Mouse (Mus musculus) ES-Bruce4 (cell line): ENCODE data around the gene Mknk1. TPM values are rescaled to one million over a fixed set of nuclear protein-coding genes. Genes with fewer than 3 reads are reported as not detected.

Experiments used
- H3K27ac ChIP-seq: 2 replicates; pipeline ENCODE4 v1.5.1; 2012; ENCODE audit warnings: low read length, inconsistent platforms; ENCODE audit not compliant: insufficient read depth
- H3K27me3 ChIP-seq: 2 replicates; pipeline ENCODE4 v1.6.1; 2012; ENCODE audit warnings: mild to moderate bottlenecking, low read length, inconsistent platforms; ENCODE audit not compliant: control insufficient read depth, poor library complexity, insufficient read depth, severe bottlenecking
- H3K36me3 ChIP-seq: 2 replicates; pipeline ENCODE4 v1.6.1; 2012; ENCODE audit warnings: inconsistent platforms, mild to moderate bottlenecking, low read length, moderate library complexity; ENCODE audit not compliant: control insufficient read depth, poor library complexity, insufficient read depth, severe bottlenecking
- H3K4me1 ChIP-seq: one replicate; pipeline ENCODE4 v1.8.1; 2011; ENCODE audit warnings: low read length; ENCODE audit not compliant: control insufficient read depth, insufficient read depth
- H3K4me3 ChIP-seq: 2 replicates; pipeline ENCODE4 v1.5.1; 2011; ENCODE audit warnings: low read depth, mild to moderate bottlenecking, low read length
- H3K9ac ChIP-seq: 2 replicates; pipeline ENCODE4 v1.6.1; 2012; ENCODE audit warnings: low read depth, mild to moderate bottlenecking, inconsistent platforms; ENCODE audit not compliant: poor library complexity, severe bottlenecking
- H3K9me3 ChIP-seq: replicated peaks from 2 replicates; pipeline ENCODE4 v1.6.1; 2012; ENCODE audit warnings: mild to moderate bottlenecking, low read length, inconsistent platforms; ENCODE audit not compliant: control insufficient read depth, poor library complexity, insufficient read depth, severe bottlenecking
- CTCF ChIP-seq: IDR thresholded peaks from one replicate; pipeline ENCODE4 v1.8.1; 2011; ENCODE audit warnings: low read depth, low read length
- EP300 ChIP-seq: IDR thresholded peaks from 2 replicates; pipeline ENCODE4 v1.6.1; 2011; ENCODE audit warnings: low read depth, low read length; ENCODE audit not compliant: insufficient read depth
- POLR2A ChIP-seq: IDR thresholded peaks from one replicate; pipeline ENCODE4 v1.8.1; 2011; ENCODE audit warnings: low read length; ENCODE audit not compliant: insufficient read depth
- polyA plus RNA-seq: library from polyadenylated mRNA; stranded (reverse); fragments of >200 nt; gene quantifications from 2 replicates; pipeline ENCODE4 v1.2.4, GENCODE M21; 2011; ENCODE audit warnings: low read depth; ENCODE audit not compliant: missing spikeins, insufficient read depth, insufficient read length

Mknk1 gene
- polyA plus RNA-seq, 1 experiment, result 22.8 TPM

- H3K9me3 ChIP-seq, result no peaks in the 10 kb centered on the region
- H3K27me3 ChIP-seq, result no peaks in the 10 kb centered on the region
- peaks cover 4% of the 10 kb centered on the region for H3K4me1 ChIP-seq
- 0 out of 2 replicates have a peak overlapping the region, but pooled peaks have one; percentile 78 for H3K9ac ChIP-seq
- no peak overlapping the region for H3K27ac ChIP-seq
- TF ChIP-seq POLR2A, result no peak
- TF ChIP-seq CTCF, result no peak
- TF ChIP-seq EP300, result no peak
- H3K4me3 ChIP-seq, result no peak overlapping the region
- no peaks in the 10 kb centered on the region for H3K36me3 ChIP-seq
Observed at GRCm38 (mm10) chr4:115827066-115827465, 11.9 kb upstream of the Mknk1 start.

GRCm38 (mm10) chr4:115827535-115827887 is 11.5 kb upstream of the Mknk1 start:
- Histone ChIP-seq H3K4me1 (peaks cover 4% of the 10 kb centered on the region), H3K27me3 (no peaks in the 10 kb centered on the region), H3K36me3 (no peaks in the 10 kb centered on the region), H3K27ac (no peak overlapping the region), H3K9me3 (no peaks in the 10 kb centered on the region), H3K9ac (peak overlapping the region; percentile 78), H3K4me3 (peak overlapping the region; percentile 78)
- TF ChIP-seq CTCF, result no peak
- no peak for TF ChIP-seq EP300
- no peak for TF ChIP-seq POLR2A

GRCm38 (mm10) chr4:115827888-115828571 is 11.0 kb upstream of the Mknk1 start, which contains the start of gene Mob3c:
Gene Mob3c, plus strand, starts transcription at chr4:115828092.
- Histone ChIP-seq H3K27me3 (no peaks in the 10 kb centered on the region), H3K4me3 (peak within 1 kb of the TSS; percentile 78), H3K36me3 (no peaks in the 10 kb centered on the region), H3K9me3 (no peaks in the 10 kb centered on the region), H3K9ac (peak within 1 kb of the TSS; percentile 78), H3K4me1 (peaks cover 4% of the 10 kb centered on the region), H3K27ac (no peak within 1 kb of the TSS)
- TF ChIP-seq POLR2A (no peak), CTCF (no peak), EP300 (0 out of 2 replicates have a peak, but pooled peaks have one; percentile 25)

- TF ChIP-seq POLR2A, result no peak
- TF ChIP-seq CTCF, result no peak
- H3K4me1 ChIP-seq, result peaks cover 4% of the 10 kb centered on the region
- peak overlapping the region; percentile 78 for H3K4me3 ChIP-seq
- 0 out of 2 replicates have a peak overlapping the region, but pooled peaks have one; percentile 78 for H3K9ac ChIP-seq
- H3K27me3 ChIP-seq, result no peaks in the 10 kb centered on the region
- H3K27ac ChIP-seq, result no peak overlapping the region
- H3K9me3 ChIP-seq, result no peaks in the 10 kb centered on the region
- H3K36me3 ChIP-seq, result no peaks in the 10 kb centered on the region
Observed at GRCm38 (mm10) chr4:115828572-115828902, 10.5 kb upstream of the Mknk1 start.

GRCm38 (mm10) chr4:115830491-115830890 is 8.5 kb upstream of the Mknk1 start:
- Histone ChIP-seq H3K4me1 (peaks cover 4% of the 10 kb centered on the region), H3K36me3 (peaks cover 3% of the 10 kb centered on the region; the same call in 1 of the 2 replicates), H3K27me3 (no peaks in the 10 kb centered on the region), H3K9me3 (no peaks in the 10 kb centered on the region), H3K4me3 (no peak overlapping the region), H3K9ac (peak overlapping the region; percentile 4; the same call in 1 of the 2 replicates), H3K27ac (peak overlapping the region; percentile 56; the same call in 1 of the 2 replicates)
- TF ChIP-seq CTCF (no peak), POLR2A (no peak), EP300 (no peak)

GRCm38 (mm10) chr4:115831221-115831620 is 7.8 kb upstream of the Mknk1 start:
- no peak for TF ChIP-seq EP300
- no peak for TF ChIP-seq POLR2A
- TF ChIP-seq CTCF, result no peak
- H3K4me3 ChIP-seq, result peak overlapping the region; percentile 21
- H3K9ac ChIP-seq, result 0 out of 2 replicates have a peak overlapping the region, but pooled peaks have one; percentile 4

More at GRCm38 (mm10) chr4:115831221-115831620, 7.8 kb upstream of the Mknk1 start:
- Histone ChIP-seq H3K36me3 (peaks cover 3% of the 10 kb centered on the region; the same call in 1 of the 2 replicates), H3K27me3 (no peaks in the 10 kb centered on the region), H3K27ac (peak overlapping the region; percentile 56), H3K4me1 (peaks cover 4% of the 10 kb centered on the region), H3K9me3 (no peaks in the 10 kb centered on the region)
